Mouse (Mus musculus) liver (tissue): ENCODE measurements at regions not wholly inside any gene's neighbourhood (a gene's known extent, or its start where the extent isn't known, plus 50 kb on each side); places are given as distances from the start of the nearest gene placed in this dataset.
"Not testable (repeated sequence)": the region's sequence is repeated elsewhere in the genome, so short reads cannot be mapped to it uniquely, and the experiment has no call there.

ENCODE experiments used
- DNase-seq: peaks from one replicate; pipeline ENCODE4 v3.0.0-alpha.2; 2020; ENCODE audit warnings: mixed read lengths

GRCm38 (mm10) chr1:29737062-29737461 is 957.0 kb upstream of the Gm597 start:
- not testable (repeated sequence) for DNase-seq

GRCm38 (mm10) chr1:29731930-29732329 is 951.9 kb upstream of the Gm597 start:
- DNase-seq, result peak; percentile 40
